Mouse (Mus musculus) T-helper 17 cell (primary cell): ENCODE measurements around the gene Kank1.

Experiments
- in situ Hi-C, 2 experiments: fragments of 300-600 bp; cut with MboI, MseI; formaldehyde crosslinking; loops; 1 replicate in 1 of 2; 2 replicates in 1 of 2; pipeline ENCODE4 v1.15.1; 2025; ENCODE audit warnings: high pct_unique_total_duplicates in 2 of 2

Gene Kank1

GRCm38 (mm10) chr19:25308156-25308555 lies 71.4 kb downstream of the Kank1 start:
- in situ Hi-C loops = loop anchor here in 1 of 2 experiments (10.0 kb wide), 1 partner anchor 1357 kb away; no protein-coding TSS in a partner anchor

DNA sequence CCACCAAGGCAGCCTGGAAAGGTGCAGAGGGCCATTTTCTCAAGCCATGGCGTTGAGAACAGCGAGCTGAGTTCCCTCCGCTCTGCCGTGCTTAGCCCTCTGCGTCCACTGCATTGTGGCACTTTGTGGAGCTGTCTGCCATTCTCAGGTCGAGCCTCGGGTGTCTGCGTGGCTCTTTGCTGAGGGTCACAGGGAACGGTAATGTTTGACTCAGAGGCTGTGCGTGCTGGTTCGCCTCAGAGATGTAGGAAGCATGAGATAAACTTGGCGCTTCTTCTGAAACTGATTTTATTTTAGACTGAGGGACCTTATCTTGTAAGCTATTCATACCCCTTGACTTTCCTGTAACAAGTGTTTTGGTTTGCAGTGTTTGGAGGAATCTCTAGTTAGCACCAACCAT lies 72.0 kb downstream of the Kank1 start:
- in situ Hi-C loops = loop anchor here in 1 of 2 experiments (10.0 kb wide), 1 partner anchor 1356 kb away; no protein-coding TSS in a partner anchor

DNA sequence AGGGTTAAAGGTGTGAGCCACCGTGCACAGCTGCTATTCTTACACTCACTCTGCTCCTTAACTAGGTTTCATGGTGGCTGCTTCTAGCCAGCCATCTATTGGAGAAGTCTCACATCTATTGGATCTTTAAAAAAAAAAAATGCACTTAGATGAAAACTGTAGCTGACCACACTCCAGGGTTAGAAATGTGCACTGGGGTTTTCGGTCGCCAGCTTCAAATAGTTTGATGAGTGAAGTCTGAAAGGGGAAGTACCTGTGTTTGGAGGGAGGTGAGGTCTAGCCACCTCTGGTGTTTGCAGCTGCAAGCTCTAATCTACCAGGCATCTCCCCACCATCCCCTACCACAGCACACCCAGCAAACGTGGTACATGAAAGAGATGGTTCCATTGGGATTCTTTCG lies 74.2 kb downstream of the Kank1 start:
- in situ Hi-C loops = no loop called here

- in situ Hi-C loops = no loop called here
Observed at GRCm38 (mm10) chr19:25311626-25312025, 74.9 kb downstream of the Kank1 start.

DNA sequence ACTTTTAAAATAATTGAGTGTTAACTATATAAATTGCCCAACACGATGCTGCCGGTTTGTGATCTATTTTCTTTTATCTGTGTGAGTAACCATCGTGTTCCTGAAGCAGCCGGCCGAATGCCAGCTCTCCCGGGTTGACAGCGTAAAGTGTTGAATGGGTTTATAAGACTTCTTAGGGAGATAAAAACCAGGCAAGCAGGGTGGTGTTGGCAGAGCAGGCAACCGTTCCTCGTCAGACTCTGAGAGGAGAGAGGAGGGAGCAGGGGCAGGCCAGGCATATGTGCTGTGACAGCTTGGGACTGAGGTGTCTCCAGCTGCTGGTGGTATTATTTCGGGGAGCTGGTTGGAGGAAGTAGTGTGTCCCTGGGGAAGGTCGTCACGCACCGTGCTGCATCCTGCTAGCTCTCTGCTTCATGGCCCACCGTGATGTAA lies 78.7 kb downstream of the Kank1 start:
- in situ Hi-C loops = no loop called here

GRCm38 (mm10) chr19:25315993-25316392 lies 79.2 kb downstream of the Kank1 start:
- in situ Hi-C loops = no loop called here

DNA sequence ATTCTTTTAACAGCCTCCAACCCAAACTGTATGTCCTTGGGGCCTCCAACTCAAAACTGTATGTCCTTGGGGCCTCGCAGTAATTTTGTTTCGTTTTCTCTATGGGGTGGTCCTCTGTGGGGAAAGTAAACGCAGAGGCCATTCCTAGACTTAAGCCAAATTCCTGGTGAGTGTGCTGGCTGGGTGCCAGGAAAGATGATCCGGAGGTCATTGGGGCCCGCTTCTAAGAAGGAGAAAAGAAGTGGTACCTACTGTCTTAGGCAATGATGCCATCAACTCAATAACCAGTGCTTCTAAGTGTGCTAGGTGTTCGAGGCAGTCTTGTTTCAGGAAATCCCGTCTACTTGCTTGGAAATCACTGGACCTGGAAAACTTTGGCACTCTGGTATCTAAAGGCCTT lies 87.5 kb downstream of the Kank1 start:
- in situ Hi-C loops = no loop called here

DNA sequence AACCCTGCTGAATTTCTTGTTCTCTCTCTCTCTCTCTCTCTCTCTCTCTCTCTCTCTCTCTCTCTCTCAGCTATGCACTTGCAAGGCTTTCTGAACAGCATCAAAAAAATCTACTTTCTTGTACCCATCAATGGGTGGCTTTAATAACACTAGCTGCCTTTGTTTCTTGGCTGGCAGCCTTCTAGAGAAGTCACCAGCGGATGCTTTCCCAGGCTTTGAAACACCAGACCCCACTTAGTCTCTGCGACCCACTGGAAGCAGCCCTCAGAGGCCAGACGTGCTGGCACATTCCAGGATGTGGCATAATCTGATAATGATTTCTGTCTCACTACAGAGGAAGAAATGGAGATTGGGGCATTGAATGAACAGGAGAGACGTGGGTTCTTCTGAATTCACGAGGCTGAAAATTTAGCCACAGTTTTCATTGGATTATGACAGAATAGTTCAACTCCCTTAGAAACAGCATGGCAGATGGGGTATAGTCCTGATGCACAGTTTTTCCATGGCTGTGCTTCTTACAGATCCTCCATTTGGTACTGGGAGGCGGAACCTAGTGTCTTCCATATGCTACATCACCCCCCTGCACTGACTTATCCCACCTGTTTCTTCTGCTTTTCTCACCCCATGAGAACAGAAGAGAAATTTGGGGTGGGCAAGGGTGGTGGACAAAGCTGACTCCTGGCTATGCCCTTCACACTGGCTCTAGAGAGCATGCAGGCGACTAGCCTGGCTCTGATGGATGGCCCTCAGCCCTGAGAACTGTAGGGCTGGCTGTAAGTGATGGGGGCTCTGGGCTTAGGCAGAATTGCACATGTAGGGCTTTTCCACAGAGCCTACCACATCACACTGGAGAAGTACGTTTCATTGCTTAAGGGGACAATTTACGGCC lies 88.6 kb downstream of the Kank1 start:
- in situ Hi-C loops = no loop called here

DNA sequence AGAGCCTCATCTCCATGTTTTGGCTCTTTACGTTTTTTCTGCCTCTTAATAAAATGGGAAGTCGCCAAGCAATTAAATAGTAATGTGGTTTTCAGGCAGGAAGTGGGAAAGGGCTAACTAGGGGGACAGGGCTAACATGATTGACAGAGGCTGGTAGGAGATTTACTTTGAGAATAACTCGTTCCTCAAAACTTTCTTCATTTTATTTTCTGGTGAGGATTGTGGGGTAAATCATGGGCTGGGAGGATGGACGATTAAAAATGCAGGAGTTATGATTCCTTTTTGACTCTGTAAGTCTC lies 89.2 kb downstream of the Kank1 start:
- in situ Hi-C loops = no loop called here

DNA sequence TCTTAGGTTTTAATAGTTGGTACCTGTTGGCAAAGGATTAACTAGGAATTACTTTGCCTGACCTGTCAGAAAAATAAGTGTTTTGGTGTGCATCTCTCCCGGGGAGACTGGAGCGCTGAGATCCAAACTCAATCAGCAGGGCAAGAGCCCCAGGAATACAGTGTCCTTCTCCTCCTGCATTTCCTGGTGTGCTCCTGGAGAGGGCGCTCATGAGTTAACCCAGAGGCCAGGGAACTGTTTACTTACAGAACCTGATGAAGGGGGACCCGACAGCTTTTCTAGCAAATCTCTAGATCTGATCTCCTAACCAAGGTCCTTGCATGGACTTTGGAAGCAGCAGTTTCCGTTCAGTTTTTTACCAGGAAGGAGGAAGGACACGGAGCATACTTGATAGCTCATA lies 90.9 kb downstream of the Kank1 start:
- in situ Hi-C loops = no loop called here

GRCm38 (mm10) chr19:25334360-25334759 lies 97.6 kb downstream of the Kank1 start:
- in situ Hi-C loops = loop anchor here (5.0 kb wide), 2 partner anchors 202 to 372 kb away; partner anchors contain the start of gene Cbwd1 (in 2 of the 2)

DNA sequence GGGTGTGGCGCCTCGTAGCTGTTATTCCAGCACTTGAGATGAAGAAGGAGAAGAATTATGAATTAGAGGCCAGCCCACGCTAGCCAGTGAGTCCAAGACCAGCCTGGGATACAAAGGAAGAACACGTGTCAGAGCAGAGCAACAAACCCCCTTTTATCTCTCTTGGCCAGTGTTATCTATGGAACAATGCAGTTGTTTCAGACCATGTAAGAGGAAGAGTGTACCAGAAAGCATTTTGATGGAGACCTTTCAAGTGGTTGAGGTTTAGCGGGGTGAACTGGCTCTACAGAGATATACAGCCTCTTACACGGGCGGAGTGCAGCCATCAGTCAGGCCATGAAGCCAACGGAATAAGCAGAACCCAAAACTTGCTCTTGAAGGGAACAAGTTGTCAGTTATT lies 100.0 kb downstream of the Kank1 start:
- in situ Hi-C loops = loop anchor here in 1 of 2 experiments (5.0 kb wide), 1 partner anchor 106 kb away; no protein-coding TSS in a partner anchor

DNA sequence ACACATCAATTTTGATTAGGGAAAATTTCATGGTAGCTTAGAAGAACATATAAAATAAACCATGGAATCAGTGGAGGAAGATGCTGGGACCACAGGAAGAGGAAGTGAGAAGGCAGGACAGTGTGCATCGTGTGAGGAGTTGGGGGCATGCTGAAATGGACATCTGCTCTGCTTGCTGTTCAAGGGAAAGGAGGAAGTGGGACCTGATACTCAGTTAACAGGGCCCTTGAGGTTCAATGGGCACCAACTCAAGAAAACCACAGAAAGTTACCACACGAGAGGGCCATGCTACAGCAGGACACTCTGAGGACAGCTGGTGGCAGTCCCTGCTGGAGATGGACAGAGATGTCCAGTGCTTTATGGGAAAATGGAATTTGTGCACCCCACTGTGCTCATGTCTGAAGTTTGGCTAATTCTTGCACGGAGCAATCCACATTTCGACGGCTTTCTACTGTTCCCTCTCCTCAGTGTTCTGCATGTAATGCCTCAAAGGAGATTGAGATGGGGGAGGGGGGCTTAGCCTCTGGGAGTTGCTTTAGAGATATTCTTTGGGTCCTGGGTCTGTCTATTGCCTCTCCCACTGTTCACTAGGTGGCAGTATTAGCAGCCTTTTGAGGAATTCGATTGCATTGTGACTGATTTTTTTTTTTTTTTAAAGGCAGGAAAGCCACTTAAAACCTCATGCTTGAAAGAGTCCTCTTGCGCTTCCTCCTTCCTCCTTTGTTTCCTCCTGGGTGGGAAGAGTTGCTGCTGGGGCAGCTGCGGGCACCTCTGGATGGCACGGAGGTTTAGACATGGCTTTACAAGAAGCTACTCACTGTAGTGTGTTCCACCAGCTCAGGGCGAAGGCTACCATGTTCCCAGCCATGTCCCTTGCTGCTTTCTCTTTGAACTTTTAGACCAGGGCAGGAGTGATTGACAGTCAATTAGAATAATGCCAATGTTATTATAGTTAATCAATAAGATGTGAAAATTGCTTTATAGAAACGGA lies 104.2 kb downstream of the Kank1 start:
- in situ Hi-C loops = no loop called here

GRCm38 (mm10) chr19:25342026-25342425 lies 105.3 kb downstream of the Kank1 start:
- in situ Hi-C loops = no loop called here

GRCm38 (mm10) chr19:25343657-25344322 lies 107.0 kb downstream of the Kank1 start:
- in situ Hi-C loops = no loop called here

DNA sequence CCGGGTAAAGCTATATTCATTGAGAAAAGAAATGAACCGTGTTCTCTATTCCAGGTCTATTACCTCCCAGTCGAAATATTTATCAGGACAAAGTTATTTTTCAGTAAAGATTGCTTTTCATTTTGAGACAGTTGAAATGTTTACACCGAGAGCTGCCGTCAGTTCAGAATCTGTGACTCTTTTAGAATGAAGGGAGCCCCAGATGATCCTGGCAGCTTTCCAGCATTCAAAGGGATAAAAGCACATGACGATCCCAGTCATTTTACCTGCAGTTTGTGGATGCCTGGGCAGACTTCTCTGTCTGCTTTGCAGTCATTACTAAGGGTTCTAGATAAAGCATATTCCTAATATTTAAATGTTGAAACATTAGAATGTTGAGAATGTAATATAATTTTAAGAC lies 107.6 kb downstream of the Kank1 start:
- in situ Hi-C loops = no loop called here

GRCm38 (mm10) chr19:25345972-25346371 lies 109.2 kb downstream of the Kank1 start:
- in situ Hi-C loops = no loop called here

- in situ Hi-C loops = no loop called here
Observed at GRCm38 (mm10) chr19:25347515-25347914, 110.7 kb downstream of the Kank1 start.

DNA sequence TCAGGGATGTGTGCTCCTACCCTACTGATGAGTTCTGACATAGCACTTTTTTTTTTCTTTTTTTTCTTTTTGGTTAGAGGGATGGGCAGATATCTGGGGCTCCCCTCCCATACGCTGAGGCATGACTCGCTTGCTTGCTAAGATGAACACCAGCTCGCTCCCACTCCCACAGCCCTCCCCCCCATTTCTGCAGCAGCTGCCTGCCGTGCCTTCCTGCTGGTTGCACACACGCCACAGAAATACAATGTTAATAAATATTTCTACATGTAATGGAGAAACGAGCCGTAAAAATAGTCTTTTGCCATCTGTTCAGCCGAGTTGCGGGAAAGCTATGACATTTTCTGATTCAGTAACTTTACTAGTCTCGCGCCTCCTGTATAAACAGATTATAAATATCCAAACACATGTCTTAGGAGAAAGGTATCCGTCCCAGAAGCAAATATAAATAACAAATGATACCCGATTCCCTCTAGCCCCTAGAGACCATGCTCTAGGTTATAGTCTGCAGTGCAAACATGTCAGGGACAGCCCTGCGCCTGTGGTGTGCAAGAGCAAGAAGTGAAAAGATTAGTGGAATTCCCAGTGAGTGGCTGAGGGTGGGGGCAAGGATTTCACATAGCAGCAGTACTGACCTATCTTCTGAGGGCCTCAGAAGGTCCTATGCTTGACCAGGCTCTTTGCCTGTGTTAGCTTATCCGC lies 114.6 kb downstream of the Kank1 start:
- in situ Hi-C loops = no loop called here

DNA sequence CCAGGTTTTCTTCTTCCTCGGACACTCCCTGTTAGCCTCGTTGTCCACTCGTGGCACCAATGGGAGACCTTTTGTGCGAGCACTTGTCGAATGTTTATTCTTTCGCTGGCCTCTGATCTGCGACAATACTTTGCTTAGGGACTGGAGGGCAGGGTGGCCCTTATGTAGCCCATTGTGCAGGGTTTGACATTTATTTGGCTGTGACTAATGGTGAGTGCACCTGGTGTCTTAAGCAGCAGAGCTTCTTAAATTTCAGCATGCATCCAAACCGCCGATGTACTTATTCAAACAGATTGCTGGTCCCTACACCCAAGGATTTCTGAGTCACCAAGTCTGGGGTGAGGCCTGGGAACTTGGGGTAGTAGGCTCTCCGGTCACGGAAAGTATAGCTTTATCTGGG lies 120.3 kb downstream of the Kank1 start:
- in situ Hi-C loops = loop anchor here in 1 of 2 experiments (5.0 kb wide), 1 partner anchor 90 kb away; no protein-coding TSS in a partner anchor
